Mouse (Mus musculus) cortical plate, adult 2 months (tissue): ENCODE results near the gene Wdr90.

Source experiments
- CTCF ChIP-seq: fragments of 200-500 bp; IDR thresholded peaks from 2 replicates; pipeline ENCODE4 v1.5.1; 2011; ENCODE audit warnings: mild to moderate bottlenecking, control low read depth, low read length; ENCODE audit not compliant: insufficient read depth; ENCODE audit errors: extremely low read depth
- POLR2A ChIP-seq: fragments of 200-500 bp; IDR thresholded peaks from 2 replicates; pipeline ENCODE4 v1.6.1; 2011; ENCODE audit warnings: mild to moderate bottlenecking, low read length, control low read depth; ENCODE audit not compliant: insufficient read depth; ENCODE audit errors: extremely low read depth

- TF ChIP-seq POLR2A, result no peak
- TF ChIP-seq CTCF, result no peak
Measured at GRCm38 (mm10) chr17:25869954-25870353, 8.7 kb upstream of the Wdr90 start.
